15 mouse cellular contexts compared by ENCODE assay signal in genomic region chr2:168511529-168511928, GRCm38 (mm10).
DNase-seq lines count a peak whose midpoint lies in the region; TF ChIP-seq lines count a peak whose summit lies in the region.
"Had no signal": no experiment of that assay in that cellular context is flagged by ENCODE, and none has a peak within 500 bp of the region (broad histone marks: within the 10 kb centered on the region; RNA-seq: fewer than 3 reads in every experiment).

No protein-coding gene starts in this region.

- DNase-seq in layer of hippocampus, adult 2 months (ENCODE audit: low spot score in 2 of 2): no peak
- DNase-seq in layer of hippocampus, postnatal 25 days (ENCODE audit: extremely low spot score in 1 of 2, low spot score in 1 of 2): no peak
- DNase-seq in ES-CJ7 (ENCODE audit: low read depth, low spot score): peak; percentile 31
- peak; percentile 70 for DNase-seq in ZHBTc4 (ENCODE audit: low read depth, low spot score)
- no peak for DNase-seq in cerebellum, adult 8-10 months
- DNase-seq in adrenal gland, postnatal 10 days: no peak
- DNase-seq: adrenal gland, adult 8-10 months; cerebellum, adult 2 months; cerebellum, postnatal 25 days; gastrocnemius, postnatal 10 days; heart, postnatal 36 days; kidney, adult 11 months had no signal

- H3K27ac ChIP-seq in layer of hippocampus, adult 2 months: no peak overlapping the region
- H3K27ac ChIP-seq: embryonic facial prominence, embryonic 12.5 days; forebrain, embryonic 15.5 days; heart, embryonic 13.5 days had no signal

- H3K4me3 ChIP-seq in layer of hippocampus, adult 2 months: no peak overlapping the region
- H3K4me3 ChIP-seq: embryonic facial prominence, embryonic 12.5 days; forebrain, embryonic 15.5 days; heart, embryonic 13.5 days had no signal

- TF ChIP-seq CTCF in layer of hippocampus, adult 2 months (conservative IDR thresholded peaks at IDR 0.05): peak; percentile 30

Comparison
In these comparisons a context has a peak if more than half of its experiments do, and no peak if none do; other contexts are left out.
1. DNase-seq: peak in ES-CJ7 (single experiment) and ZHBTc4 (single experiment); none in layer of hippocampus, adult 2 months (0 of 2), layer of hippocampus, postnatal 25 days (0 of 2), cerebellum, adult 8-10 months (single experiment) and adrenal gland, postnatal 10 days (single experiment).